Comparison of ENCODE assay signal across 8 mouse cellular contexts in the genomic region with DNA sequence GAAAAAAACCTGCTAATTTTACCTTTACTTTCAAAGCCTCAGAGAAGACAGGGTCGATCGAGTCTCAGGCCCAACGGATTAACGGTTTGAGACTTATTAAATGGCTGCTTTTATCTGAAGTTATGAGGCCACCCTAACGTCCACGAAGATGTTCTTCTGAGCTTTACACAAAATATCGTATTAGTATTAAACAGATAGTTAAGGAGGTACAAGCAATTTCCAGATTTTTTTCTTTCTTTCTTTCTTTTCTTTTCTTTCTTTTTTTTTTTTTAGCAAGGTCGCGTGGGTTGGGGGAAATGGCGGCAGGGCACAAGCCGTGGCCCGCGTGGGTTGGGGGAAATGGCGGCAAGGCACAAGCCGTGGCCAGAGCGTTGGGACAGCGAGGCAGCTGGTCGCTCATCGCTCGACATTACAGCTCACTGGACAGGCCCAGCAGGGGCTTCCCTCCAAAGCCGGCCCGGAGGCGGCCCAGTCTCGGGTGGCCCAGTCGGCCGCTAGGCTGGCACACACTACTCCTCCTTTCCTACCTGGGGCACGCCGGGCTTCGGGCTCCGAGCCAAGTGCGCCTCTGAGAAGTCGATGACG. TPM values are rescaled to one million over a fixed set of nuclear protein-coding genes. Genes with fewer than 3 reads are reported as not detected.
A peak's percentile ranks its signal among the peaks of the same experiment; 100 is the strongest.
DNase-seq lines count a peak whose midpoint lies in the region; ATAC-seq lines count a peak whose summit lies in the region.

No protein-coding gene starts in this region.

- peak overlapping the region; percentile 93 for H3K9ac ChIP-seq in heart, embryonic 15.5 days

- no peaks in the 10 kb centered on the region for H3K27me3 ChIP-seq in heart, embryonic 15.5 days

- DNase-seq in heart, postnatal 36 days, result no peak
- DNase-seq in left cerebral cortex, postnatal 4 days, result no peak
- DNase-seq in adrenal gland, postnatal 25 days, result no peak
- DNase-seq in ovary, postnatal 10 days (ENCODE audit: low spot score), result no peak

- H3K9me3 ChIP-seq in heart, embryonic 15.5 days (replicated peaks), result no peaks in the 10 kb centered on the region

- peak; percentile 67 for ATAC-seq in heart, embryonic 15.5 days (replicated peaks; ENCODE audit: insufficient number of reproducible peaks, insufficient read depth, low FRiP score, low read depth)
- peak; percentile 53 for ATAC-seq in activated CD4-positive, CD25-positive, alpha-beta regulatory T cell, adult 4 months
- ATAC-seq in granulocyte monocyte progenitor cell, adult 5-6 weeks (replicated peaks; ENCODE audit: poor library complexity, severe bottlenecking), result peak; percentile 60
- ATAC-seq in megakaryocyte, adult 5-6 weeks (ENCODE audit: poor library complexity, severe bottlenecking), result peak; percentile 68

- intact Hi-C loops in heart, postnatal 36 days (cut with DNase I), result no loop called here
- intact Hi-C loops in left cerebral cortex, postnatal 4 days (cut with DNase I), result no loop called here

- peak overlapping the region; percentile 87 for H3K4me3 ChIP-seq in heart, embryonic 15.5 days

- H3K4me2 ChIP-seq in heart, embryonic 15.5 days, result peak overlapping the region; percentile 80

- H3K36me3 ChIP-seq in heart, embryonic 15.5 days, result peaks cover 49% of the 10 kb centered on the region

- H3K4me1 ChIP-seq in heart, embryonic 15.5 days (replicated peaks), result peaks cover 17% of the 10 kb centered on the region

- peak overlapping the region; percentile 88 for H3K27ac ChIP-seq in heart, embryonic 15.5 days

- WGBS in heart, embryonic 15.5 days, result under 1% methylated on average over 33 of the region's 33 CpGs

RNA-seq across cellular contexts. Expression of gene Slirp, which starts 0.5 kb away (rescaled TPM):
- 221 and 261 TPM in 2 replicates for polyA plus RNA-seq in heart, embryonic 15.5 days (2015; fragmentation: Nextera tagmentation; extraction: Ambion mirVana)
- total RNA-seq in heart, postnatal 36 days (2021), result 100 to 1,000 TPM; 161 to 175 TPM
- polyA plus RNA-seq in activated CD4-positive, CD25-positive, alpha-beta regulatory T cell, adult 4 months (2017; shearing (Covaris generic)), result 100 to 1,000 TPM in 1 of 2 experiments, 10 to 100 TPM in 1; 83.4 to 124 TPM
- total RNA-seq in granulocyte monocyte progenitor cell, adult 5-6 weeks (2014; fragmentation: Nextera tagmentation), result 123 and 162 TPM in 2 replicates
- 102 and 106 TPM in 2 replicates for total RNA-seq in granulocyte monocyte progenitor cell, adult 5-6 weeks (2017)
- 74.3 and 85.7 TPM in 2 replicates for total RNA-seq in megakaryocyte, adult 5-6 weeks (2015)
- total RNA-seq in megakaryocyte, adult 5-6 weeks (2017), result 34.3 and 64.3 TPM in 2 replicates
- 100 to 1,000 TPM in 1 of 2 experiments, 10 to 100 TPM in 1; 96.3 to 101 TPM for total RNA-seq in left cerebral cortex, postnatal 4 days (2021)
- total RNA-seq in adrenal gland, postnatal 25 days (2021), result 146 and 153 TPM in 2 replicates

RNA-seq across cellular contexts. Expression of gene Alkbh1, which starts 0.6 kb away (rescaled TPM):
- 33.4 and 35.6 TPM in 2 replicates for polyA plus RNA-seq in heart, embryonic 15.5 days (2015; fragmentation: Nextera tagmentation; extraction: Ambion mirVana)
- total RNA-seq in heart, postnatal 36 days (2021), result 10 to 100 TPM in 1 of 2 experiments, 1 to 10 TPM in 1; 9.8 to 11.3 TPM
- polyA plus RNA-seq in activated CD4-positive, CD25-positive, alpha-beta regulatory T cell, adult 4 months (2017; shearing (Covaris generic)), result 10 to 100 TPM; 53.3 to 59.3 TPM
- total RNA-seq in granulocyte monocyte progenitor cell, adult 5-6 weeks (2014; fragmentation: Nextera tagmentation), result 65.3 and 73.7 TPM in 2 replicates
- total RNA-seq in granulocyte monocyte progenitor cell, adult 5-6 weeks (2017), result 58.4 and 70.3 TPM in 2 replicates
- 17.7 and 19.5 TPM in 2 replicates for total RNA-seq in megakaryocyte, adult 5-6 weeks (2015)
- 25.6 and 32.2 TPM in 2 replicates for total RNA-seq in megakaryocyte, adult 5-6 weeks (2017)
- total RNA-seq in left cerebral cortex, postnatal 4 days (2021), result 10 to 100 TPM; 25.8 to 28.4 TPM
- 20.4 and 23.6 TPM in 2 replicates for total RNA-seq in adrenal gland, postnatal 25 days (2021)

RNA-seq across cellular contexts. Expression of gene Snw1, which starts 28.9 kb away (rescaled TPM):
- polyA plus RNA-seq in heart, embryonic 15.5 days (2015; fragmentation: Nextera tagmentation; extraction: Ambion mirVana), result 71.0 and 75.3 TPM in 2 replicates
- 10 to 100 TPM; 48.1 to 52.9 TPM for total RNA-seq in heart, postnatal 36 days (2021)
- 100 to 1,000 TPM; 220 to 228 TPM for polyA plus RNA-seq in activated CD4-positive, CD25-positive, alpha-beta regulatory T cell, adult 4 months (2017; shearing (Covaris generic))
- 70.0 and 74.3 TPM in 2 replicates for total RNA-seq in granulocyte monocyte progenitor cell, adult 5-6 weeks (2014; fragmentation: Nextera tagmentation)
- total RNA-seq in granulocyte monocyte progenitor cell, adult 5-6 weeks (2017), result 174 and 201 TPM in 2 replicates
- 38.4 and 38.9 TPM in 2 replicates for total RNA-seq in megakaryocyte, adult 5-6 weeks (2015)
- total RNA-seq in megakaryocyte, adult 5-6 weeks (2017), result 124 and 141 TPM in 2 replicates
- 10 to 100 TPM; 53.1 to 53.3 TPM for total RNA-seq in left cerebral cortex, postnatal 4 days (2021)
- 67.9 and 83.8 TPM in 2 replicates for total RNA-seq in adrenal gland, postnatal 25 days (2021)

RNA-seq across cellular contexts. Expression of gene Gm5788, which starts 51.3 kb away (rescaled TPM):
- not detected in 2 replicates for polyA plus RNA-seq in heart, embryonic 15.5 days (2015; fragmentation: Nextera tagmentation; extraction: Ambion mirVana)
- not detected for total RNA-seq in heart, postnatal 36 days (2021)
- 1 to 10 TPM in 1 of 2 experiments, not detected in 1; 1.2 TPM for polyA plus RNA-seq in activated CD4-positive, CD25-positive, alpha-beta regulatory T cell, adult 4 months (2017; shearing (Covaris generic))
- not detected in 2 replicates for total RNA-seq in granulocyte monocyte progenitor cell, adult 5-6 weeks (2014; fragmentation: Nextera tagmentation)
- total RNA-seq in granulocyte monocyte progenitor cell, adult 5-6 weeks (2017), result not detected in 2 replicates
- total RNA-seq in megakaryocyte, adult 5-6 weeks (2015), result not detected in 2 replicates
- not detected in 2 replicates for total RNA-seq in megakaryocyte, adult 5-6 weeks (2017)
- total RNA-seq in left cerebral cortex, postnatal 4 days (2021), result not detected
- not detected in 2 replicates for total RNA-seq in adrenal gland, postnatal 25 days (2021)

RNA-seq across cellular contexts. Expression of gene Sptlc2, which starts 55.1 kb away (rescaled TPM):
- 62.8 and 66.7 TPM in 2 replicates for polyA plus RNA-seq in heart, embryonic 15.5 days (2015; fragmentation: Nextera tagmentation; extraction: Ambion mirVana)
- 10 to 100 TPM; 27.2 to 28.8 TPM for total RNA-seq in heart, postnatal 36 days (2021)
- polyA plus RNA-seq in activated CD4-positive, CD25-positive, alpha-beta regulatory T cell, adult 4 months (2017; shearing (Covaris generic)), result 10 to 100 TPM; 66.1 to 85.8 TPM
- total RNA-seq in granulocyte monocyte progenitor cell, adult 5-6 weeks (2014; fragmentation: Nextera tagmentation), result 124 and 145 TPM in 2 replicates
- 153 and 160 TPM in 2 replicates for total RNA-seq in granulocyte monocyte progenitor cell, adult 5-6 weeks (2017)
- total RNA-seq in megakaryocyte, adult 5-6 weeks (2015), result 210 and 245 TPM in 2 replicates
- 168 and 181 TPM in 2 replicates for total RNA-seq in megakaryocyte, adult 5-6 weeks (2017)
- total RNA-seq in left cerebral cortex, postnatal 4 days (2021), result 10 to 100 TPM; 73.4 to 81.9 TPM
- 214 and 293 TPM in 2 replicates for total RNA-seq in adrenal gland, postnatal 25 days (2021)
